Mouse (Mus musculus) heart, postnatal 0 days (tissue): ENCODE measurements around the gene Lck. TPM values are rescaled to one million over a fixed set of nuclear protein-coding genes. Genes with fewer than 3 reads are reported as not detected.

Source experiments
- ATAC-seq: fragments of 200-750 bp; cut with Nextera tagmentation; 2 replicates; pipeline ENCODE4 v1.8.0; 2017; ENCODE audit warnings: low read depth, moderate number of reproducible peaks, moderate library complexity; ENCODE audit not compliant: insufficient read depth
- DNase-seq: peaks from one replicate; pipeline ENCODE4 v3.0.0-alpha.2; 2016; ENCODE audit warnings: low spot score
- H3K27ac ChIP-seq: fragments of 300-500 bp; sonication (generic); 2 replicates; pipeline ENCODE4 v1.5.1; 2014; ENCODE audit warnings: low read depth, mild to moderate bottlenecking
- H3K27me3 ChIP-seq: fragments of 300-500 bp; sonication (generic); 2 replicates; pipeline ENCODE4 v1.6.1; 2014; ENCODE audit warnings: low read length, mixed read lengths; ENCODE audit not compliant: control insufficient read depth, insufficient read depth
- H3K36me3 ChIP-seq: fragments of 300-500 bp; sonication (generic); replicated peaks from 2 replicates; pipeline ENCODE4 v1.6.1; 2014; ENCODE audit warnings: low read length, mixed read lengths; ENCODE audit not compliant: control insufficient read depth, insufficient read depth
- H3K4me1 ChIP-seq: fragments of 300-500 bp; sonication (generic); 2 replicates; pipeline ENCODE4 v1.6.1; 2014; ENCODE audit warnings: antibody characterized with exemption; ENCODE audit not compliant: control insufficient read depth, insufficient read depth
- H3K4me2 ChIP-seq: fragments of 300-500 bp; sonication (generic); 2 replicates; pipeline ENCODE4 v1.6.1; 2014; ENCODE audit warnings: low read depth, mild to moderate bottlenecking, low read length, moderate library complexity
- H3K4me3 ChIP-seq: fragments of 300-500 bp; sonication (generic); 2 replicates; pipeline ENCODE4 v1.5.1; 2014; ENCODE audit warnings: low read depth, low read length
- H3K9ac ChIP-seq: fragments of 300-500 bp; sonication (generic); replicated peaks from 2 replicates; pipeline ENCODE4 v1.6.1; 2014; ENCODE audit warnings: low read depth, low read length, mixed read lengths
- H3K9me3 ChIP-seq: fragments of 300-500 bp; sonication (generic); replicated peaks from 2 replicates; pipeline ENCODE4 v1.6.1; 2016; ENCODE audit warnings: low read length; ENCODE audit not compliant: control insufficient read depth
- CTCF ChIP-seq: IDR thresholded peaks from 2 replicates; pipeline ENCODE4 v1.5.1; 2016; ENCODE audit warnings: antibody characterized with exemption, control low read depth, low read depth
- EP300 ChIP-seq: IDR thresholded peaks from 2 replicates; pipeline ENCODE4 v1.6.1; 2016; ENCODE audit warnings: antibody characterized with exemption, low read depth
- WGBS: fragments of 180-500 bp; shearing (Covaris S2); extraction: QIAGEN DNeasy Blood & Tissue Kit; methylation state at CpG from one replicate; pipeline ENCODE4 v1.1.7; 2014; 5-methylcytosine and 5-hydroxymethylcytosine counted together
- polyA plus RNA-seq: library from polyadenylated mRNA; unstranded; fragments of >200 nt; fragmentation: Nextera tagmentation; extraction: Ambion mirVana; gene quantifications from 2 replicates; pipeline ENCODE4 v1.2.1, GENCODE M21; 2015
- total RNA-seq: library from RNA; depleted of rRNA; stranded (reverse); fragments of >200 nt; gene quantifications from 2 replicates; pipeline ENCODE4 v1.2.3, GENCODE M21; 2014; ENCODE audit warnings: low replicate concordance

The Lck gene
- total and polyA plus RNA-seq, 2 experiments from 2014 or later: 0.71 to 2.0 TPM

GRCm38 (mm10) chr4:129614093-129614492, 40.7 kb upstream of the Lck start, which contains the start of gene Dcdc2b:
Gene Dcdc2b, minus strand, starts transcription at chr4:129614257.
- Histone ChIP-seq H3K4me2 (no peak within 1 kb of the TSS), H3K36me3 (peaks cover 16% of the 10 kb centered on the region), H3K27me3 (no peaks in the 10 kb centered on the region), H3K4me1 (peaks cover 19% of the 10 kb centered on the region), H3K9ac (no peak within 1 kb of the TSS), H3K9me3 (no peaks in the 10 kb centered on the region), H3K4me3 (no peak within 1 kb of the TSS), H3K27ac (peak within 1 kb of the TSS; percentile 49)
- DNase-seq (peak; percentile 81), ATAC-seq (no peak)
- 51% methylated on average over 6 of the region's 6 CpGs for WGBS
- TF ChIP-seq EP300 (no peak), CTCF (no peak)

GRCm38 (mm10) chr4:129610472-129610871, 37.0 kb upstream of the Lck start:
- H3K4me3 ChIP-seq: no peak overlapping the region
- H3K27me3 ChIP-seq: no peaks in the 10 kb centered on the region
- no peak for ATAC-seq
- WGBS: 78% methylated on average over 4 of the region's 4 CpGs
- H3K36me3 ChIP-seq: peaks cover 19% of the 10 kb centered on the region
- H3K4me1 ChIP-seq: peaks cover 11% of the 10 kb centered on the region
- TF ChIP-seq CTCF (no peak), EP300 (no peak)
- no peak for DNase-seq
- H3K4me2 ChIP-seq: no peak overlapping the region
- H3K9me3 ChIP-seq: no peaks in the 10 kb centered on the region
- H3K27ac ChIP-seq: no peak overlapping the region; the same call in 1 of the 2 replicates
- H3K9ac ChIP-seq: no peak overlapping the region

- Histone ChIP-seq H3K4me3 (no peak overlapping the region), H3K27ac (peak overlapping the region; percentile 16; the same call in 1 of the 2 replicates), H3K4me1 (peaks cover 11% of the 10 kb centered on the region), H3K4me2 (no peak overlapping the region), H3K9me3 (no peaks in the 10 kb centered on the region), H3K27me3 (no peaks in the 10 kb centered on the region), H3K36me3 (peaks cover 22% of the 10 kb centered on the region), H3K9ac (no peak overlapping the region)
- ATAC-seq: no peak
- 64% methylated on average over 4 of the region's 4 CpGs for WGBS
- no peak for DNase-seq
- TF ChIP-seq EP300 (no peak), CTCF (no peak)
Observed at GRCm38 (mm10) chr4:129610026-129610425, 36.6 kb upstream of the Lck start.

GRCm38 (mm10) chr4:129609139-129609631, 35.7 kb upstream of the Lck start:
- Histone ChIP-seq H3K9me3 (no peaks in the 10 kb centered on the region), H3K27ac (peak overlapping the region; percentile 16; the same call in 1 of the 2 replicates), H3K36me3 (peaks cover 31% of the 10 kb centered on the region), H3K4me1 (peaks cover 7% of the 10 kb centered on the region), H3K4me3 (no peak overlapping the region), H3K4me2 (no peak overlapping the region), H3K9ac (no peak overlapping the region), H3K27me3 (no peaks in the 10 kb centered on the region)
- TF ChIP-seq EP300 (no peak), CTCF (no peak)
- no peak for DNase-seq
- ATAC-seq: no peak
- WGBS: 73% methylated on average over 12 of the region's 12 CpGs

- Histone ChIP-seq H3K9me3 (no peaks in the 10 kb centered on the region), H3K27me3 (no peaks in the 10 kb centered on the region), H3K4me3 (no peak overlapping the region), H3K4me2 (no peak overlapping the region), H3K9ac (no peak overlapping the region), H3K4me1 (0 out of 2 replicates have a peak, but pooled peaks cover under 1% of the 10 kb centered on the region), H3K36me3 (peaks cover 37% of the 10 kb centered on the region), H3K27ac (no peak overlapping the region)
- peak; percentile 88 for ATAC-seq
- DNase-seq: peak; percentile 90
- 32% methylated on average over 7 of the region's 7 CpGs for WGBS
- TF ChIP-seq CTCF: peak; percentile 93
- TF ChIP-seq EP300: no peak
Observed at GRCm38 (mm10) chr4:129608426-129609025, 35.1 kb upstream of the Lck start.
